Mouse (Mus musculus) bone marrow macrophage, adult 2 months (primary cell): Measurements from ENCODE around the gene Sqstm1. TPM values are rescaled to one million over a fixed set of nuclear protein-coding genes. Genes with fewer than 3 reads are reported as not detected.

ENCODE experiments used
- H3K27ac ChIP-seq: 2 replicates; pipeline ENCODE4 v1.5.1; 2012; ENCODE audit warnings: low read depth, low read length; ENCODE audit not compliant: insufficient read depth
- H3K4me1 ChIP-seq: 2 replicates; pipeline ENCODE4 v1.6.1; 2012; ENCODE audit warnings: low read length; ENCODE audit not compliant: control insufficient read depth, insufficient read depth
- H3K4me3 ChIP-seq: 2 replicates; pipeline ENCODE4 v1.5.1; 2012; ENCODE audit warnings: mild to moderate bottlenecking, low read length, moderate library complexity; ENCODE audit not compliant: insufficient read depth
- CTCF ChIP-seq: IDR thresholded peaks from 2 replicates; pipeline ENCODE4 v1.5.1; 2012; ENCODE audit warnings: low read depth, mild to moderate bottlenecking, low read length, moderate library complexity
- POLR2A ChIP-seq: IDR thresholded peaks from 2 replicates; pipeline ENCODE4 v1.6.1; 2012; ENCODE audit warnings: mild to moderate bottlenecking, low read depth, low read length, borderline replicate concordance
- polyA plus RNA-seq: library from polyadenylated mRNA; stranded (reverse); fragments of >200 nt; gene quantifications from 2 replicates; pipeline ENCODE4 v1.2.4, GENCODE M21; 2012; ENCODE audit not compliant: missing spikeins, insufficient read depth, insufficient read length

Sqstm1 gene
- polyA plus RNA-seq, 1 experiment: 560 TPM

DNA sequence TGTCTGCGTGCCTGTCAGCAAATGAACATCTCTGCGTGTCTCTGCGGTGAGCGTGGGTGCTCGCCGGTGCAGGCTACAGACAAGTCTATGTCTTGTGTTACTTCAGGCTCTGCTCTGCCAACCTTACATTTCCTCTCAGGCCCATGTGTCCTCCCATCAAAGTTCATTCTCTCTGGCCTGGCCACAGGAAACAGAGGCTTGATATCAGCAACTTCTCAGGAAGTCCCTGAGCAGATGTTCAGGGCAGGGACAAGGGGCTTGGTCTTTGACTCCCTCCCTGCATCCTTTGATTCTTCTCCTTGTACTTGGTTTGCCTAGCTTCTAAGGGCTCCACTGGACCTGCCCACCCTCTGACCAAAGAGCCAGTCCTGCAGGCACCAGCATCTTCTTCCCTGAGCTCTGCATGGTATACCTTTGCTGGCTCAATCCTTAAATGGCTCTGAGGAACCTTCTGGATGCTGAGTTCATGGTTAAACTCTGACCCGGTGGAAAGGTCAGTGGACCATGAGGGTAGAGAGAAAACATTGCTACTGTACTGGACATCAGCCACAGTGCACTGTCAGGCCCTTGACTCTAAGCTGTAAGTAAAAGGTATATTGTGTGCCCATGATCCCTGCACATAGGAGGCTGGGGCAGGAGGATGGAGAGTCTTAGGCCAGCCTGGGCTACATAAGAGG is 29.7 kb upstream of the Sqstm1 start:
- Histone ChIP-seq H3K4me1 (peaks cover 60% of the 10 kb centered on the region), H3K4me3 (no peak overlapping the region), H3K27ac (peak overlapping the region; percentile 77)
- TF ChIP-seq POLR2A: no peak
- no peak for TF ChIP-seq CTCF

GRCm38 (mm10) chr11:50238821-50239791 is 28.5 kb upstream of the Sqstm1 start:
- Histone ChIP-seq H3K27ac (peak overlapping the region; percentile 77), H3K4me3 (peak overlapping the region; percentile 7; the same call in 1 of the 2 replicates), H3K4me1 (peaks cover 48% of the 10 kb centered on the region)
- TF ChIP-seq CTCF (no peak), POLR2A (no peak)

DNA sequence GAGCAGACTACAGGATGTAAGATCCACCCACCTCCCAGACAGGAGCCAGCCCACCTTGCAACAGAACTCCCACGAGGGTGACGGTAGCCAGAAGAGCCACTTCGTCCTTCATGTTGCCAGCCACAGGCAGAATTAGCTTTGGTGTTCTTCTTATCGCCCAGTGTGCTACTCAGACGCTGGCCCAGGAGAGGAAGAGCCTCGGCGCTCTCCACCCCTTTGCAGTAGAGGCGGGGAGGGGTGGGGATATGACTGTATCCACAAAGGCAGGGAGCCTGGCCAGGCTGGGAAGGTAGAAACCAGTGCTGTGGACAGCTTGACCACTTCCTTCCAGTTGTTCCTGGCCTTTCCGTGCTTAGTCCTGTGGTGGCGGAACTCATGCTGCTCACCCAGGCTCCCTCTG is 27.7 kb upstream of the Sqstm1 start, which contains the start of gene Ltc4s:
Gene Ltc4s (minus strand): TSS at position 293 of the 400 bp plus-strand sequence.
- Histone ChIP-seq H3K4me3 (peak within 1 kb of the TSS; percentile 64), H3K27ac (peak within 1 kb of the TSS; percentile 77), H3K4me1 (peaks cover 43% of the 10 kb centered on the region)
- no peak for TF ChIP-seq CTCF
- TF ChIP-seq POLR2A: no peak

DNA sequence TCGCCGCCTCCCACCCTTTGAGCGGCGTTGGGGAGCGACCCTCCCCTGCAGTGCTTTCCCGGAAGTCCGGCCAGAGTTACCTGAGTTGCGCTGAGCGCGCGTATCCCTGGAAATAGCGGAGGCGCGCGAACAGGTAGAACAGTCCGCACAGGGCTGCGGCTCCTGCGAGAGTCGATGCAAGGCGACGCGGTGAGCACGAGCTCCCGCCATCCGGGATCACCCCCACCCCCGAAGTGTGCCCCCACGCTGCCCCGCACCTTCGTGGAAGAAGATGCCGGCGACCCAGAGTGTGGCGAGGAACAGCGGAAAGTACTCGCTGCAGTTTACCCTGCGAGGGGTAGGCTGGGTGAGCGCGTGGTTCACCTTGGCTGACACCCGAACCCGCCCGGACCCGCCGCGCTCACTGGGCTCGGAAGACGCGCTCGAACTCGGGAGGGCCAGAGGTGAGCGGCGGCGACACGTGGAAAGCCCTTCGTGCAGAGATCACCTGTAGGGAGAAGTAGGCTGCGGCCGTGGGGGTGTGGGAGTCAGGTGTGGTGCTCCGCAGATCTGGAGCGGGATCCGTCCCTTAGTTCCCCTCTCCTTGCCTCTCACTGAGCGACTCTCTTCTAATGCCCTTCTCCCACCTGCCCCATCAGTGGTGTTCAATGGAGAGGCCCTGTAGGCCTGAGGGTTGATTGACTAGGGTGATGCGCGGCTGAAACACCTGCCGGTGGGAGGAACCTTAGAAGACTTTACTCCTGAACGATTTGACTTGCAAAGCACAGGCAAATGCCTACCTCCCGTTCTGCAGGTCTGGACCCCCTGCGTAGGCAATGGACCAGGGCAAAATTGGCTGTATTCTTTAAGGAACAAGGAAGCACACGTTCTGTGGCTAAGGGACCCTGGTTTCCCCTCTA is 26.6 kb upstream of the Sqstm1 start:
- Histone ChIP-seq H3K4me1 (peaks cover 43% of the 10 kb centered on the region), H3K27ac (peak overlapping the region; percentile 73)
- TF ChIP-seq POLR2A (no peak), CTCF (no peak)

GRCm38 (mm10) chr11:50236540-50236936 is 25.9 kb upstream of the Sqstm1 start:
- Histone ChIP-seq H3K4me1 (peaks cover 43% of the 10 kb centered on the region), H3K27ac (peak overlapping the region; percentile 9)
- TF ChIP-seq CTCF (no peak), POLR2A (no peak)

More for the DNA sequence above, 26.6 kb upstream of the Sqstm1 start:
- H3K4me3 ChIP-seq: peak overlapping the region; percentile 64

GRCm38 (mm10) chr11:50234606-50235005 is 24.0 kb upstream of the Sqstm1 start:
- no peak overlapping the region for H3K27ac ChIP-seq
- peaks cover 34% of the 10 kb centered on the region for H3K4me1 ChIP-seq
- TF ChIP-seq POLR2A (no peak), CTCF (no peak)
- H3K4me3 ChIP-seq: no peak overlapping the region

More at GRCm38 (mm10) chr11:50236540-50236936, 25.9 kb upstream of the Sqstm1 start:
- peak overlapping the region; percentile 64 for H3K4me3 ChIP-seq

DNA sequence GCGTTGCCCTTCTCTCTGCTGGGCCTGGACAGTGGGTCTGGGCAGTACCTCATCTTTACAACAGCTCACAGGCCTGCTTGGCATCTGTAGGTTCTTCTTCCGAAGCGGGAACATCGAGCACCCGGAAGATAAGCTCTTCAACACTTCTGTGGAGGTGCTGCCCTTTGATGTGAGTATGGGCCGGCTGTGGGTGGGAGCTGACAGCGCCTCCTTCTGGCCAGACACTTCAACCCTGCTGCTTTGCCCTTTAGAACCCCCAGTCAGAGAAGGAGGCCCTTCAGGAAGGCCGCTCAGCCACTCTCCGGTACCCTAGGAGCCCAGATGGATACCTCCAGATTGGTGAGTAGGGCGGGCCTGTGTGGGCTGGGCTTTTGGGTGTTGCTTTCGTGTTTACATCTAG is 23.4 kb upstream of the Sqstm1 start:
- TF ChIP-seq POLR2A (no peak), CTCF (peak; percentile 33; the same call in 1 of the 2 replicates)
- H3K4me1 ChIP-seq: peaks cover 34% of the 10 kb centered on the region
- H3K4me3 ChIP-seq: no peak overlapping the region
- no peak overlapping the region for H3K27ac ChIP-seq

DNA sequence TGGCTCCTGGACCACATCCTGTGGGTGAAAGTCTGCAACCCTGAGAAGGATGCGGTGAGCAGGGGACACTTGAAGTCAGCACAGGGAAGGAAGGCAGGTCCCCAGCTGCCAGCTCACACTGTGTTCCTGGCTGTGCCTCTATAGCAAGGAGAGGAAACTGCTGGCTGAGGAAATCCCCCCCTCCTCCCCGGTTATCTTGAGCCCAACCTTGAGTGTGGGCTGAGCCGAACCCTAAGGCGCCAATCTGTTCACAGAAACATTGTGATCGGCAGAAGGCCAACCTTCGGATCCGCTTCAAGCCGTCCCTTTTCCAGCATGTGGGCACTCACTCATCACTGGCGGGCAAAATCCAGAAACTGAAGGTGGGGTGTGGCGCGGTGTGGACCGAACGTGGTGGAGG is 22.4 kb upstream of the Sqstm1 start:
- TF ChIP-seq CTCF (no peak), POLR2A (no peak)
- Histone ChIP-seq H3K4me1 (peaks cover 35% of the 10 kb centered on the region), H3K4me3 (no peak overlapping the region), H3K27ac (no peak overlapping the region)

DNA sequence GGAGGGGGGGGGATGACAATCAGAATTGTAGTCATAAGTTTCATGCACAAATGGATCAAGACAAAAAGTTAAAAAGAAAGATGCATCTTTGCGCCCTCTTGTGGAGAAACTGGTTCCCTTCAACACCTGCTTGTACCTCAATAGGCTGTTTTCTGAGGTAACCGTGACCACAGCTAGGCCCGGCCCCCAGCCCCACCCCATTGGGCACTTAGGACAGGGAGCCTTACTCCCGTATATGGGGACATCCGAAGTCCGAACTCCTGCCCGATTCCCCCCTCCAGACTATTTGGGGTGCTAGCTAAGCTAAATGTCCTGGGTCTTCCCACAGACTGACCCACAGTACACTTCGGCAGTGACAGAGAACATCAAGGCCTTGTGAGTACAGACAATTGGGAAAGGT is 20.8 kb upstream of the Sqstm1 start:
- H3K4me1 ChIP-seq: peaks cover 41% of the 10 kb centered on the region
- TF ChIP-seq POLR2A (no peak), CTCF (peak; percentile 56; the same call in 1 of the 2 replicates)
- H3K4me3 ChIP-seq: no peak overlapping the region
- no peak overlapping the region for H3K27ac ChIP-seq
